Mouse (Mus musculus): ENCODE data around the gene Rras.

DNA sequence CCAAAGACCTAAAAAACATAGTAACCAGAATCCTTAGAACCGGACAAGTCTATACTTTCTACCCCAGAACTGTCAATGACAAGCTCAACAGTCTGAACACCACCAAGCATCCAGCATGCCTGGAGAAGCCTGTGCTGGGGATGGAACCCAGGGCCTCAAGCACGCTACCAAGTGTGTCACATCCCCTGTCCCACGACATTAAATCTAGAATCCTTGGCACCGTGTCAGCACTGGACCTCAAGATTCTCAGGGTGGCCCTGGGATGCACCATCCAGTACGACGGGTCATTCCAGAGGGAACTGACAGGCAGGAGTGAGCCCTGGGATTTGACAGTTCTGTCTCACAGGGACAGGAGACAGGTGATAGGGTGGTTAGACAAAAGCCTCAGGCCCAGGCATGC lies 12.2 kb downstream of the Rras start:
- no peak for TF ChIP-seq CTCF (IDR thresholded peaks at IDR 0.05; ENCODE audit: low read depth, low read length)
- no peak for TF ChIP-seq POLR2AphosphoS5 (IDR thresholded peaks at IDR 0.05; ENCODE audit: insufficient replicate concordance, low read depth, low read length)
- no peak for TF ChIP-seq GATA2 (IDR thresholded peaks at IDR 0.05; ENCODE audit: borderline replicate concordance, low read depth, low read length)
